Mouse (Mus musculus) brain, embryonic 14.5 days (tissue): Measurements from ENCODE around the gene Slc25a45.

ENCODE experiments used
- CTCF ChIP-seq: fragments of 200-500 bp; IDR thresholded peaks from 2 replicates; pipeline ENCODE4 v1.5.1; 2012; ENCODE audit warnings: inconsistent platforms, mild to moderate bottlenecking, moderate library complexity, borderline replicate concordance; ENCODE audit not compliant: insufficient read depth, insufficient read length; ENCODE audit errors: extremely low read depth
- POLR2A ChIP-seq: fragments of 200-500 bp; IDR thresholded peaks from 2 replicates; pipeline ENCODE4 v1.6.1; 2012; ENCODE audit warnings: mild to moderate bottlenecking, inconsistent platforms, borderline replicate concordance; ENCODE audit not compliant: poor library complexity, insufficient read depth, insufficient read length, severe bottlenecking; ENCODE audit errors: extremely low read depth

- TF ChIP-seq POLR2A, result no peak
- no peak for TF ChIP-seq CTCF
Observed at GRCm38 (mm10) chr19:5863776-5864175, 13.8 kb upstream of the Slc25a45 start.
